Mouse (Mus musculus) hindbrain, embryonic 16.5 days (tissue): ENCODE data around the gene Astl. TPM values are rescaled to one million over a fixed set of nuclear protein-coding genes. Genes with fewer than 3 reads are reported as not detected.

Experiments used
- ATAC-seq: fragments of 200-750 bp; cut with Nextera tagmentation; 2 replicates; pipeline ENCODE4 v1.8.0; 2017; ENCODE audit warnings: moderate TSS enrichment, moderate library complexity
- H3K27ac ChIP-seq: fragments of 300-500 bp; sonication (generic); 2 replicates; pipeline ENCODE4 v1.5.1; 2014; ENCODE audit warnings: low read depth, mild to moderate bottlenecking, control low read depth, low read length, moderate library complexity
- H3K27me3 ChIP-seq: fragments of 300-500 bp; sonication (generic); replicated peaks from 2 replicates; pipeline ENCODE4 v1.6.1; 2014; ENCODE audit warnings: low read length; ENCODE audit not compliant: control insufficient read depth, insufficient read depth
- H3K36me3 ChIP-seq: fragments of 300-500 bp; sonication (generic); 2 replicates; pipeline ENCODE4 v1.6.1; 2014; ENCODE audit warnings: mild to moderate bottlenecking, low read length, moderate library complexity, mixed read lengths; ENCODE audit not compliant: control insufficient read depth, insufficient read depth
- H3K4me1 ChIP-seq: fragments of 300-500 bp; sonication (generic); 2 replicates; pipeline ENCODE4 v1.6.1; 2014; ENCODE audit warnings: low read depth, low read length; ENCODE audit not compliant: control insufficient read depth, insufficient read depth
- H3K4me2 ChIP-seq: fragments of 300-500 bp; sonication (generic); 2 replicates; pipeline ENCODE4 v1.6.1; 2014; ENCODE audit warnings: mild to moderate bottlenecking, low read length, control low read depth, moderate library complexity
- H3K4me3 ChIP-seq: fragments of 300-500 bp; sonication (generic); 2 replicates; pipeline ENCODE4 v1.5.1; 2014; ENCODE audit warnings: mild to moderate bottlenecking, low read length, control low read depth, moderate library complexity
- H3K9ac ChIP-seq: fragments of 300-500 bp; sonication (generic); 2 replicates; pipeline ENCODE4 v1.6.1; 2014; ENCODE audit warnings: low read depth, mild to moderate bottlenecking, control low read depth, low read length, moderate library complexity
- H3K9me3 ChIP-seq: fragments of 300-500 bp; sonication (generic); 2 replicates; pipeline ENCODE4 v1.6.1; 2014; ENCODE audit warnings: mild to moderate bottlenecking, low read length, moderate library complexity; ENCODE audit not compliant: control insufficient read depth
- WGBS: fragments of 180-500 bp; shearing (Covaris S2); extraction: QIAGEN DNeasy Blood & Tissue Kit; methylation state at CpG from one replicate; pipeline ENCODE4 v1.1.7; 2014; 5-methylcytosine and 5-hydroxymethylcytosine counted together
- polyA plus RNA-seq: library from polyadenylated mRNA; unstranded; fragments of >200 nt; fragmentation: Nextera tagmentation; extraction: Ambion mirVana; gene quantifications from 2 replicates; pipeline ENCODE4 v1.2.1, GENCODE M21; 2015

The Astl gene
- polyA plus RNA-seq, 1 experiment from 2014 or later = not detected

DNA sequence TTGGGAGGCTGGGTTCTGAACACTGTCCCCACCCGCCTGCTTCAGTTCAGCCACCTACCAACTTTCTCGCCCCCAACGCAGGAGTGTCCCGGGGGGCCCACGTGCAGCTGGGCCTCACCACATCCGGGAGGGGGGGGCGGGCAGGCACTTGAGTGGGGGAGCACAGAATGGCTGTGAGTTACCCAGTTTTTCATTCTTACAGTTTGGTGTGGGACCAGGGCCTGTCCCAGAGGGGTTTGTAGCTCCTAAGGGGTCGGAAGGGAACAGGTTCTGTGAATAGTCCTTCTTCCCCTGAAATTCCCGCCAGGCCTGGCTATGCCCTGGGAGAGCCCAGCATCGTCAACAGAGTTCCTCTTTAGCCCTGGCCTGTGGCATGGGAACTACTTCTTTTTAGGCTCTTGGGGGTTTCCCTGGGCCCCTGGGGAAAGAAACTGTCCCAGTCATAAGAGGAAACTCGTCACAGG lies 3.3 kb upstream of the Astl start:
- no peak overlapping the region for H3K27ac ChIP-seq
- no peak for ATAC-seq
- H3K36me3 ChIP-seq = no peaks in the 10 kb centered on the region
- H3K4me3 ChIP-seq = no peak overlapping the region
- WGBS = 48% methylated on average over 11 of the region's 11 CpGs
- no peak overlapping the region; the same call in 1 of the 2 replicates for H3K4me2 ChIP-seq
- H3K27me3 ChIP-seq = peaks cover 14% of the 10 kb centered on the region
- peaks cover 11% of the 10 kb centered on the region for H3K4me1 ChIP-seq
- H3K9ac ChIP-seq = no peak overlapping the region
- H3K9me3 ChIP-seq = no peaks in the 10 kb centered on the region

DNA sequence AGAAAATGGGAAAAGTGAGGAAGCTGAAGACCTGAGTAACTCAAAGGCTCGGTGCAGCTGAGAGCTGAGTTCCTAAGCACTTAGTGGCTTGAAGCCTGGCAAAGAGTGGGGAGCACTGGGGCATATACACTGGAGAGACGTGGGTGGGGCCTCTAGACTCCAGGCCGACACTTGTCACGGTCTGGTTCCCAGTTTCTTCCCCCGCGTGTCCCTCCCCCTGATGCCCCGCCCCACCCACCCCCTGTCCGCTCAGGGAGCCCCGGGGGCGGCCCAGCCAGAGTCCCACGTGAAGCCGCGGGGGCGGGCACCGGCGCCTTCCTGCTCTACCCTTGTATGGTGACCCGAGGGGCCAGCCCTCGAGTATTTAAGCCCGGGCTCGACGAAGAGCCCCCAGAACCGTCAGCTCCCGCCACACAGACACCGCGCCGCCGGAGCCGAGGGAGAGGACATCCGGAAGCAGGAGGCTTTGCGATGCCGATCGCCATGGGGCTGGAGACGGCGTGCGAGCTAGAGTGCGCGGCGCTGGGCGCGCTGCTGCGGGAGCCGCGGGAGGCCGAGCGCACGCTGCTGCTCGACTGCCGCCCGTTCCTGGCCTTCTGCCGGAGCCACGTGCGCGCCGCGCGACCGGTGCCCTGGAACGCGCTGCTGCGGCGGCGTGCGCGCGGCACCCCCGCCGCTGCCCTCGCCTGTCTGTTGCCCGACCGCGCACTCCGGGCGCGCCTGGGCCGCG lies 2.5 kb upstream of the Astl start, which contains the start of gene Dusp2:
TSS of gene Dusp2 (plus strand) at position 393 of the 730 bp plus-strand sequence.
- ATAC-seq = peak; percentile 84
- H3K4me2 ChIP-seq = peak within 1 kb of the TSS; percentile 84
- peak within 1 kb of the TSS; percentile 77 for H3K9ac ChIP-seq
- peak within 1 kb of the TSS; percentile 65 for H3K4me3 ChIP-seq
- under 1% methylated on average over 41 of the region's 76 CpGs for WGBS
- H3K4me1 ChIP-seq = peaks cover 11% of the 10 kb centered on the region
- H3K27ac ChIP-seq = peak within 1 kb of the TSS; percentile 48; the same call in 1 of the 2 replicates
- no peaks in the 10 kb centered on the region for H3K36me3 ChIP-seq
- H3K27me3 ChIP-seq = peaks cover 14% of the 10 kb centered on the region
- H3K9me3 ChIP-seq = no peaks in the 10 kb centered on the region

DNA sequence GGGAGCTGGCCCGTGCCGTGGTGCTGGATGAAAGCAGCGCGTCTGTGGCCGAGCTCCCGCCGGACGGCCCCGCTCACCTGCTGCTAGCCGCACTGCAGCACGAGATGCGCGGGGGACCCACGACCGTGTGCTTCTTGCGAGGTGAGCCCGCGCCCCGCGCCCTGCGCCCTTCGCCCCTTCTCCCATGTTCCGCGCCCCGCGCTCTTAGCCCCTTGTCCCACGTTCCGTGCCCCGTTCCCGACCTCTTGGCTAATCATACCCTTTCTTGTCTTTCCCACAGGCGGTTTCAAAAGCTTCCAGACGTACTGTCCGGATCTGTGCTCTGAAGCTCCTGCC lies 2.0 kb upstream of the Astl start:
- Histone ChIP-seq H3K27me3 (peaks cover 14% of the 10 kb centered on the region), H3K27ac (peak overlapping the region; percentile 48; the same call in 1 of the 2 replicates)

DNA sequence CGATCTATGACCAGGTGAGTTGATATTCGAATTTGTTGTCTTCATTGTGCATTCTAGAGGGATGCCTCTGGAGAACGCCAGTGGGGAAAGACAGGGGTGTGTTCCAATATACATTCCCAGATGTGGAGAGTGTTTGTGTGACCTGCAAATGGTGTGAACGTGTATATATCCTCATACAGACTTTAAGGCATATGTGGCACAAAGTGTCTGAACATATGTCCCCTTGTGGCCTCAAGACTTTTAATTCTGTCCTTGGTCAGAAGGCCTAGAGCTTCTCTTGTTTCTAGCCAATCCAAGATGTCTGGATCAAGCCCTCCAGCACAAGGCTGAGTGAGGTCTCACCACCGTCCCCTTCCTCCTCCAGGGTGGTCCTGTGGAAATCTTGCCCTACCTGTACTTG lies 1.6 kb upstream of the Astl start:
- whole genome bisulfite sequencing = 50% methylated on average over 5 of the region's 5 CpGs
- Histone ChIP-seq H3K9me3 (no peaks in the 10 kb centered on the region), H3K27ac (no peak overlapping the region), H3K4me3 (peak overlapping the region; percentile 65), H3K36me3 (no peaks in the 10 kb centered on the region), H3K4me2 (peak overlapping the region; percentile 84), H3K27me3 (peaks cover 14% of the 10 kb centered on the region), H3K4me1 (peaks cover 11% of the 10 kb centered on the region), H3K9ac (peak overlapping the region; percentile 77)
- peak; percentile 4 for ATAC-seq

More for the DNA sequence above, 2.0 kb upstream of the Astl start:
- no peak; the same call in 1 of the 2 replicates for ATAC-seq
- WGBS = 3% methylated on average over 29 of the region's 33 CpGs
- Histone ChIP-seq H3K9me3 (no peaks in the 10 kb centered on the region), H3K36me3 (no peaks in the 10 kb centered on the region), H3K4me3 (peak overlapping the region; percentile 65), H3K4me1 (peaks cover 11% of the 10 kb centered on the region), H3K9ac (peak overlapping the region; percentile 77), H3K4me2 (peak overlapping the region; percentile 84)

DNA sequence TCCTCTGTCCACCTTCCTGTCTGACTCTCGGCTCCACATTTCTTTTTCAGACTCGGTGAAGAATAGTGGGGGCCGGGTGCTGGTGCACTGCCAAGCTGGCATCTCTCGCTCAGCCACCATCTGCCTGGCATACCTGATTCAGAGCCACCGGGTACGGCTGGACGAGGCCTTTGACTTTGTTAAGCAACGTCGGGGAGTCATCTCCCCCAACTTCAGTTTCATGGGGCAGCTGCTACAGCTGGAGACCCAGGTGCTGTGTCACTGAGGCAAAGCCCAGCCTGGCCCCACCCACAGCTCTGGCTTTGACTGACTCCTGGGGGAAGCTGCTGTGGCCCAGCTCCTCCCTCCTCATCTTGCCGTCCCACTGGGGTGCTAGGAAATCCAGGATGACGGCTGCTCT lies 908 bp upstream of the Astl start:
- no peak overlapping the region for H3K4me3 ChIP-seq
- no peaks in the 10 kb centered on the region for H3K9me3 ChIP-seq
- H3K4me2 ChIP-seq = peak overlapping the region; percentile 84; the same call in 1 of the 2 replicates
- WGBS = 65% methylated on average over 11 of the region's 11 CpGs
- H3K9ac ChIP-seq = no peak overlapping the region
- no peaks in the 10 kb centered on the region for H3K36me3 ChIP-seq
- peaks cover 14% of the 10 kb centered on the region for H3K27me3 ChIP-seq
- H3K27ac ChIP-seq = no peak overlapping the region
- H3K4me1 ChIP-seq = peaks cover 11% of the 10 kb centered on the region
- ATAC-seq = no peak

DNA sequence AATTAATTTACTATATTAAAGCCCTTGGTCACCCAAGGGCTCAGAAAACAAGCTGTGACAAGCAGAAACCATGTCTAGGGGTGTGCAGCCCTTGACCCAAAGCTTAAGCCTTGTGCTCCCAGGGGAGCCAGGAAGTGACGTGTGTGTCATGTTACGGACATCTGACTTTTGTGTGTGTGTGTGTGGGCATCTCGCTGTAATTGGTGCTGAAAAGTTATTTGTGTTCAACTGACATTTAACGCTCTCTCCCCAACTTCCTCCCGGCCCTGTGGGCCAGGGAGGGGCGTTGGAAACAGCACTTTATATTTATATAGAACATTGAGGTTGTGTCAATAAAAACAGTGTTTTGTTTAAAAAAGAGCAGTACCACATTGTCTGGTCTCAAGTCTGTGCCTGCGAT lies 427 bp upstream of the Astl start:
- WGBS = 69% methylated on average over 7 of the region's 7 CpGs
- Histone ChIP-seq H3K4me3 (no peak overlapping the region), H3K9ac (no peak overlapping the region), H3K36me3 (no peaks in the 10 kb centered on the region), H3K9me3 (no peaks in the 10 kb centered on the region), H3K4me1 (peaks cover 11% of the 10 kb centered on the region), H3K4me2 (no peak overlapping the region), H3K27me3 (peaks cover 14% of the 10 kb centered on the region), H3K27ac (no peak overlapping the region)
- ATAC-seq = no peak

DNA sequence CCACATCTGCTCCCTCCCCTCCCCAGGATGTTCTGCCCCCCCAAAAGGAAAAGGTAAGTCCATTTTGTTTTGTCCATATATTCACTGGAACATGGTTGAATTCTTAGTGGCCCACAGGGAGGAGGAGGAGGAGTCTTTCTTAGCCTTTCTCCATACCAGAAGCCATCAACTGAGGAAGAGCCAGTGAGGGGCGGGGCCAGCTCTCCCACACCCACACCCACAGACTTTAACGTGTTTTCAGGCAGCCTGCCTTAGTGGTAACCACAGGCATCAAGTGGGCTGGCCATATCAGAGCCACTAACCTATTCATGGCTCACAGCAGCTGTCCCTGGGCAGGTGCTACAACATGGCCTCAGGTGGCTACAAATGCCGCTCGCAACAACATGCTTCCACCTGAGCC lies 394 bp downstream of the Astl start:
- no peak overlapping the region for H3K4me3 ChIP-seq
- peaks cover 14% of the 10 kb centered on the region for H3K27me3 ChIP-seq
- H3K36me3 ChIP-seq = no peaks in the 10 kb centered on the region
- H3K9ac ChIP-seq = no peak overlapping the region
- no peak overlapping the region for H3K27ac ChIP-seq
- H3K4me2 ChIP-seq = no peak overlapping the region
- no peak for ATAC-seq
- H3K4me1 ChIP-seq = peaks cover 11% of the 10 kb centered on the region
- 81% methylated on average over 4 of the region's 4 CpGs for WGBS
- H3K9me3 ChIP-seq = no peaks in the 10 kb centered on the region

DNA sequence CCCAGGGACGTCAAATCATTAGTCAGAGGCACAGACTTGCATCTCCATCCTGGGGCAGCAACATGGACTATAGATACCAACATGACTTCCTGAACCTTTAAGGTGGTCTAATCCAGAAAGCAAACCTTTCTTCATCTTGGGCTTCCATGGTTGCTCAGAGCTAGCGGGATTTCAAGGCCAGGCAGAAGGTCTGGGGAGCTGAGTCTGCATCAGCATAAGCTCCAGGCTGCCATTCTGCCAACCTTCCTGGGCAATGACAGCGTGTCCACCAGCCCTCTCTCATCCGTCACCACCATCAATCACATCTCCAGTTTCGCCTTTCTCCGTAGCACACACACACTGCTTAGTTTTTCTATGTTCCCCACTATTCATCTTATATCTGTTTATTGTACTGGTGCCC lies 823 bp downstream of the Astl start:
- no peak for ATAC-seq
- Histone ChIP-seq H3K9me3 (no peaks in the 10 kb centered on the region), H3K27me3 (peaks cover 10% of the 10 kb centered on the region), H3K4me3 (no peak overlapping the region), H3K4me1 (peaks cover 11% of the 10 kb centered on the region), H3K4me2 (no peak overlapping the region), H3K27ac (no peak overlapping the region), H3K36me3 (no peaks in the 10 kb centered on the region), H3K9ac (no peak overlapping the region)
- WGBS = 83% methylated on average over 6 of the region's 6 CpGs

DNA sequence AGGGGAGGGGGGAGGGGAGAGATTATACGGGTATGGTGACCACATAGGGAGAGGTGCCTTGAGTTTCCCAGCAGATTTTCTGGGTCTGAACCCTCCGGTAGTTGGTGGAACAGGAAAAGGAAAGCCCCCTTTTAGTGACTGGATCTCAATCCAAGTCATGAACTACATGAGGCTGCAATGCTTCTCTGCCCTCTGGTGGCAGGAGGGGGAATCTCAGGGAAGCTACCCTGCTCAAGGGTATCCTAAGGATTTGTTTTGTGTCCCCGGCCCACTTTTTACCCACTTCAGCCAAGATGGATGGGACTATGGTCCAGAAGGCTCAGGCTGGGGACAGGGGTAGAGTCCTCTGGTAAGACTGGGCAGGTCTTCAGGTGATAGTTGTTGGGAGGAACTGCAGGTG lies 2.7 kb downstream of the Astl start:
- Histone ChIP-seq H3K4me1 (peaks cover 4% of the 10 kb centered on the region; the same call in 1 of the 2 replicates), H3K27me3 (peaks cover 2% of the 10 kb centered on the region), H3K4me3 (no peak overlapping the region), H3K9me3 (no peaks in the 10 kb centered on the region), H3K36me3 (no peaks in the 10 kb centered on the region), H3K9ac (no peak overlapping the region), H3K27ac (no peak overlapping the region), H3K4me2 (no peak overlapping the region)
- ATAC-seq = no peak
- 19% methylated on average over 3 of the region's 3 CpGs for WGBS
